Mouse (Mus musculus): ENCODE measurements at regions not wholly inside any gene's neighbourhood (a gene's known extent, or its start where the extent isn't known, plus 50 kb on each side); places are given as distances from the start of the nearest gene placed in this dataset.

- TF ChIP-seq CTCF (IDR thresholded peaks at IDR 0.05; ENCODE audit: control insufficient read depth, insufficient read depth, insufficient replicate concordance, low read depth, low read length) (no peak), POLR2A (IDR thresholded peaks at IDR 0.05; ENCODE audit: control insufficient read depth, low read depth, low read length) (no peak)
Measured at GRCm38 (mm10) chr4:31492535-31492934, 471.4 kb upstream of the Map3k7 start.
